Mouse (Mus musculus) stomach, embryonic 15.5 days (tissue): ENCODE measurements around the gene Fbn1. TPM values are rescaled to one million over a fixed set of nuclear protein-coding genes. Genes with fewer than 3 reads are reported as not detected.

Experiments
- ATAC-seq: fragments of 200-750 bp; cut with Nextera tagmentation; 2 replicates; pipeline ENCODE4 v1.8.0; 2017; ENCODE audit warnings: low read depth, moderate number of reproducible peaks, moderate TSS enrichment; ENCODE audit not compliant: insufficient read depth, low FRiP score
- H3K27ac ChIP-seq: fragments of 300-500 bp; sonication (generic); 2 replicates; pipeline ENCODE4 v1.5.1; 2015; ENCODE audit warnings: mild to moderate bottlenecking, inconsistent platforms
- H3K27me3 ChIP-seq: fragments of 300-500 bp; sonication (generic); replicated peaks from 2 replicates; pipeline ENCODE4 v1.6.1; 2015; ENCODE audit warnings: inconsistent platforms
- H3K36me3 ChIP-seq: fragments of 300-500 bp; sonication (generic); 2 replicates; pipeline ENCODE4 v1.6.1; 2015; ENCODE audit warnings: inconsistent platforms
- H3K4me1 ChIP-seq: fragments of 300-500 bp; sonication (generic); 2 replicates; pipeline ENCODE4 v1.6.1; 2015; ENCODE audit warnings: inconsistent platforms
- H3K4me2 ChIP-seq: fragments of 300-500 bp; sonication (generic); 2 replicates; pipeline ENCODE4 v1.6.1; 2015; ENCODE audit warnings: mild to moderate bottlenecking, inconsistent platforms
- H3K4me3 ChIP-seq: fragments of 300-500 bp; sonication (generic); replicated peaks from 2 replicates; pipeline ENCODE4 v1.5.1; 2015; ENCODE audit warnings: inconsistent platforms
- H3K9ac ChIP-seq: fragments of 300-500 bp; sonication (generic); 2 replicates; pipeline ENCODE4 v1.6.1; 2015; ENCODE audit warnings: inconsistent platforms
- H3K9me3 ChIP-seq: fragments of 300-500 bp; sonication (generic); 2 replicates; pipeline ENCODE4 v1.6.1; 2016; ENCODE audit warnings: inconsistent platforms
- WGBS: fragments of 180-500 bp; shearing (Covaris S2); methylation state at CpG from one replicate; pipeline ENCODE4 v1.1.7; 2015; 5-methylcytosine and 5-hydroxymethylcytosine counted together
- polyA plus RNA-seq: library from polyadenylated mRNA; unstranded; fragments of >200 nt; fragmentation: Nextera tagmentation; extraction: Ambion mirVana; gene quantifications from 2 replicates; pipeline ENCODE4 v1.2.1, GENCODE M21; 2015

The Fbn1 gene
- polyA plus RNA-seq, 1 experiment from 2014 or later, result 25.9 TPM

- H3K27ac ChIP-seq, result no peak overlapping the region
- 79% methylated on average over 11 of the region's 11 CpGs for WGBS
- H3K36me3 ChIP-seq, result peaks cover 14% of the 10 kb centered on the region; the same call in 1 of the 2 replicates
These were observed 153.2 kb downstream of the Fbn1 start for GRCm38 (mm10) chr2:125354587-125354986.

GRCm38 (mm10) chr2:125349144-125349543 is 158.6 kb downstream of the Fbn1 start:
- H3K4me1 ChIP-seq, result no peaks in the 10 kb centered on the region
- peaks cover 24% of the 10 kb centered on the region; the same call in 1 of the 2 replicates for H3K36me3 ChIP-seq
- no peaks in the 10 kb centered on the region for H3K9me3 ChIP-seq
- H3K27me3 ChIP-seq, result no peaks in the 10 kb centered on the region
- no peak overlapping the region for H3K4me2 ChIP-seq
- no peak for ATAC-seq
- H3K27ac ChIP-seq, result no peak overlapping the region
- WGBS, result 76% methylated on average over 5 of the region's 5 CpGs
- no peak overlapping the region for H3K9ac ChIP-seq
- H3K4me3 ChIP-seq, result no peak overlapping the region

More at GRCm38 (mm10) chr2:125354587-125354986, 153.2 kb downstream of the Fbn1 start:
- no peak overlapping the region for H3K4me2 ChIP-seq
- H3K9me3 ChIP-seq, result no peaks in the 10 kb centered on the region
- no peaks in the 10 kb centered on the region for H3K27me3 ChIP-seq
- ATAC-seq, result no peak
- H3K9ac ChIP-seq, result no peak overlapping the region
- H3K4me3 ChIP-seq, result no peak overlapping the region
- H3K4me1 ChIP-seq, result peaks cover 4% of the 10 kb centered on the region; the same call in 1 of the 2 replicates

- H3K4me2 ChIP-seq, result no peak overlapping the region
- WGBS, result 80% methylated on average over 21 of the region's 21 CpGs
- H3K27me3 ChIP-seq, result no peaks in the 10 kb centered on the region
- 0 out of 2 replicates have a peak, but pooled peaks cover 21% of the 10 kb centered on the region for H3K36me3 ChIP-seq
- H3K4me3 ChIP-seq, result no peak overlapping the region
- H3K4me1 ChIP-seq, result no peaks in the 10 kb centered on the region
- H3K9me3 ChIP-seq, result no peaks in the 10 kb centered on the region
- H3K9ac ChIP-seq, result no peak overlapping the region
- ATAC-seq, result no peak
- H3K27ac ChIP-seq, result no peak overlapping the region
These were observed 165.4 kb downstream of the Fbn1 start for GRCm38 (mm10) chr2:125342181-125342950.

GRCm38 (mm10) chr2:125340381-125340780 is 167.4 kb downstream of the Fbn1 start:
- Histone ChIP-seq H3K9ac (no peak overlapping the region), H3K27me3 (no peaks in the 10 kb centered on the region), H3K27ac (no peak overlapping the region), H3K9me3 (no peaks in the 10 kb centered on the region), H3K4me1 (no peaks in the 10 kb centered on the region), H3K36me3 (0 out of 2 replicates have a peak, but pooled peaks cover 32% of the 10 kb centered on the region), H3K4me2 (no peak overlapping the region), H3K4me3 (no peak overlapping the region)
- 82% methylated on average over 5 of the region's 5 CpGs for WGBS
- no peak for ATAC-seq

- H3K4me2 ChIP-seq, result no peak overlapping the region
- ATAC-seq, result no peak
- H3K36me3 ChIP-seq, result peaks cover 34% of the 10 kb centered on the region; the same call in 1 of the 2 replicates
- no peak overlapping the region for H3K27ac ChIP-seq
- no peaks in the 10 kb centered on the region for H3K4me1 ChIP-seq
- no peak overlapping the region for H3K9ac ChIP-seq
- H3K9me3 ChIP-seq, result no peaks in the 10 kb centered on the region
- WGBS, result 84% methylated on average over 3 of the region's 3 CpGs
- H3K27me3 ChIP-seq, result no peaks in the 10 kb centered on the region
- no peak overlapping the region for H3K4me3 ChIP-seq
These were observed 170.6 kb downstream of the Fbn1 start for GRCm38 (mm10) chr2:125337239-125337638.

GRCm38 (mm10) chr2:125335206-125335605 is 172.6 kb downstream of the Fbn1 start:
- WGBS, result 90% methylated on average over 11 of the region's 11 CpGs
- Histone ChIP-seq H3K9me3 (no peaks in the 10 kb centered on the region), H3K4me2 (no peak overlapping the region), H3K27ac (no peak overlapping the region), H3K27me3 (no peaks in the 10 kb centered on the region), H3K9ac (no peak overlapping the region), H3K4me3 (no peak overlapping the region), H3K36me3 (peaks cover 35% of the 10 kb centered on the region), H3K4me1 (no peaks in the 10 kb centered on the region)
- no peak for ATAC-seq

GRCm38 (mm10) chr2:125334163-125334562 is 173.6 kb downstream of the Fbn1 start:
- H3K4me3 ChIP-seq, result no peak overlapping the region
- H3K27me3 ChIP-seq, result no peaks in the 10 kb centered on the region
- H3K4me1 ChIP-seq, result no peaks in the 10 kb centered on the region
- no peak for ATAC-seq
- 66% methylated on average over 4 of the region's 4 CpGs for WGBS
- no peaks in the 10 kb centered on the region for H3K9me3 ChIP-seq
- no peak overlapping the region for H3K27ac ChIP-seq
- peaks cover 31% of the 10 kb centered on the region for H3K36me3 ChIP-seq
- no peak overlapping the region for H3K4me2 ChIP-seq
- no peak overlapping the region for H3K9ac ChIP-seq

GRCm38 (mm10) chr2:125331581-125331980 is 176.2 kb downstream of the Fbn1 start:
- Histone ChIP-seq H3K27ac (no peak overlapping the region), H3K4me2 (no peak overlapping the region), H3K4me1 (no peaks in the 10 kb centered on the region), H3K4me3 (no peak overlapping the region), H3K27me3 (no peaks in the 10 kb centered on the region), H3K36me3 (peaks cover 19% of the 10 kb centered on the region), H3K9ac (no peak overlapping the region), H3K9me3 (no peaks in the 10 kb centered on the region)
- WGBS, result 83% methylated on average over 7 of the region's 7 CpGs
- no peak for ATAC-seq

- H3K36me3 ChIP-seq, result peaks cover 15% of the 10 kb centered on the region
- no peak overlapping the region for H3K27ac ChIP-seq
- no peaks in the 10 kb centered on the region for H3K9me3 ChIP-seq
- H3K27me3 ChIP-seq, result no peaks in the 10 kb centered on the region
- ATAC-seq, result no peak
- no peak overlapping the region for H3K4me2 ChIP-seq
- no peak overlapping the region for H3K4me3 ChIP-seq
- no peak overlapping the region for H3K9ac ChIP-seq
- no peaks in the 10 kb centered on the region for H3K4me1 ChIP-seq
- 89% methylated on average over 10 of the region's 10 CpGs for WGBS
These were observed 177.3 kb downstream of the Fbn1 start for GRCm38 (mm10) chr2:125330506-125330905.

- Histone ChIP-seq H3K9me3 (no peaks in the 10 kb centered on the region), H3K4me1 (no peaks in the 10 kb centered on the region), H3K4me2 (no peak overlapping the region), H3K4me3 (no peak overlapping the region), H3K36me3 (0 out of 2 replicates have a peak, but pooled peaks cover 3% of the 10 kb centered on the region), H3K9ac (no peak overlapping the region), H3K27ac (no peak overlapping the region), H3K27me3 (no peaks in the 10 kb centered on the region)
- 72% methylated on average over 7 of the region's 7 CpGs for WGBS
- ATAC-seq, result no peak
These were observed 182.5 kb downstream of the Fbn1 start for GRCm38 (mm10) chr2:125325125-125325855.

GRCm38 (mm10) chr2:125324455-125324854 is 183.3 kb downstream of the Fbn1 start:
- 53% methylated on average over 5 of the region's 5 CpGs for whole genome bisulfite sequencing
- H3K27me3 ChIP-seq, result no peaks in the 10 kb centered on the region
- no peaks in the 10 kb centered on the region for H3K4me1 ChIP-seq
- H3K36me3 ChIP-seq, result 0 out of 2 replicates have a peak, but pooled peaks cover 3% of the 10 kb centered on the region
- no peak overlapping the region for H3K9ac ChIP-seq
- H3K27ac ChIP-seq, result no peak overlapping the region
- H3K4me3 ChIP-seq, result no peak overlapping the region
- H3K4me2 ChIP-seq, result no peak overlapping the region
- no peak for ATAC-seq
- H3K9me3 ChIP-seq, result no peaks in the 10 kb centered on the region

GRCm38 (mm10) chr2:125323347-125323746 is 184.4 kb downstream of the Fbn1 start:
- Histone ChIP-seq H3K9ac (no peak overlapping the region), H3K36me3 (0 out of 2 replicates have a peak, but pooled peaks cover 3% of the 10 kb centered on the region), H3K4me2 (no peak overlapping the region), H3K27me3 (no peaks in the 10 kb centered on the region), H3K4me3 (no peak overlapping the region), H3K9me3 (no peaks in the 10 kb centered on the region), H3K4me1 (no peaks in the 10 kb centered on the region), H3K27ac (no peak overlapping the region; the same call in 1 of the 2 replicates)
- WGBS, result 29% methylated on average over 4 of the region's 4 CpGs
- ATAC-seq, result no peak
